Mouse (Mus musculus): ENCODE measurements around the gene Cdon. TPM values are rescaled to one million over a fixed set of nuclear protein-coding genes. Genes with fewer than 3 reads are reported as not detected.

Cdon gene
- total and polyA plus RNA-seq, 3 experiments: 1.0 to 1.5 TPM; not detected in 1

GRCm38 (mm10) chr9:35522241-35522640, 101.3 kb downstream of the Cdon start:
- TF ChIP-seq USF1 (IDR thresholded peaks at IDR 0.05; ENCODE audit: low read depth, low read length) (no peak), RAD21 (IDR thresholded peaks at IDR 0.05; ENCODE audit: low read depth, low read length) (no peak), NRF1 (IDR thresholded peaks at IDR 0.05; ENCODE audit: insufficient read depth, low read depth, low read length, poor library complexity, severe bottlenecking) (no peak), MYB (IDR thresholded peaks at IDR 0.05; ENCODE audit: low read depth, low read length) (no peak)
- no peaks in the 10 kb centered on the region for H3K4me1 ChIP-seq (ENCODE audit: control insufficient read depth in 1 of 2, insufficient read depth in 2 of 2, low read length in 2 of 2)
- no peaks in the 10 kb centered on the region for H3K36me3 ChIP-seq (ENCODE audit: control insufficient read depth in 1 of 2, insufficient read depth in 2 of 2, low read length in 2 of 2)
- no peaks in the 10 kb centered on the region for H3K9me3 ChIP-seq (replicated peaks; ENCODE audit: insufficient read depth, low read length)
- no peak for DNase-seq (ENCODE audit: low read depth, low spot score)
- no peak overlapping the region for H3K9ac ChIP-seq (ENCODE audit: control insufficient read depth, low read depth, low read length, poor library complexity, severe bottlenecking)
- peaks cover 3 to 4% of the 10 kb centered on the region in 2 experiments; a peak in 3 of 4 replicates for H3K27me3 ChIP-seq (ENCODE audit: control insufficient read depth in 1 of 2, insufficient read depth in 2 of 2, low read length in 2 of 2)
- no peaks in the 10 kb centered on the region for H3K79me2 ChIP-seq (ENCODE audit: control insufficient read depth, insufficient read depth, low read length, poor library complexity)
- no peak overlapping the region for H3K27ac ChIP-seq (ENCODE audit: control insufficient read depth, low read depth, low read length)
- no peak overlapping the region for H3K4me3 ChIP-seq (ENCODE audit: control insufficient read depth in 1 of 2, insufficient read depth in 1 of 2, low read depth in 2 of 2, low read length in 2 of 2)

- H3K27me3 ChIP-seq (ENCODE audit: control insufficient read depth in 1 of 2, insufficient read depth in 2 of 2, low read length in 2 of 2): peaks cover 3 to 4% of the 10 kb centered on the region in 2 experiments; a peak in 3 of 4 replicates
- H3K79me2 ChIP-seq (ENCODE audit: control insufficient read depth, insufficient read depth, low read length, poor library complexity): no peaks in the 10 kb centered on the region
- H3K9me3 ChIP-seq (replicated peaks; ENCODE audit: insufficient read depth, low read length): no peaks in the 10 kb centered on the region
- DNase-seq (ENCODE audit: low read depth, low spot score): no peak
- H3K27ac ChIP-seq (ENCODE audit: control insufficient read depth, low read depth, low read length): no peak overlapping the region
- TF ChIP-seq CHD1 (IDR thresholded peaks at IDR 0.05; ENCODE audit: low read depth, low read length) (no peak), MYC (IDR thresholded peaks at IDR 0.05; ENCODE audit: low read depth, low read length) (no peak), POLR2AphosphoS5 (IDR thresholded peaks at IDR 0.05; ENCODE audit: borderline replicate concordance, low read depth, low read length) (no peak), ETS1 (IDR thresholded peaks at IDR 0.05; ENCODE audit: low read depth, low read length) (no peak), ZKSCAN1 (IDR thresholded peaks at IDR 0.05; ENCODE audit: low read depth, low read length) (no peak), ZC3H11A (IDR thresholded peaks at IDR 0.05; ENCODE audit: low read depth, low read length) (no peak), TAL1 (IDR thresholded peaks at IDR 0.05; ENCODE audit: low read length) (no peak), ZNF384 (IDR thresholded peaks at IDR 0.05; ENCODE audit: low read depth, low read length) (no peak), ELF1 (IDR thresholded peaks at IDR 0.05; ENCODE audit: low read depth, low read length) (no peak), E2F4 (IDR thresholded peaks at IDR 0.05; ENCODE audit: borderline replicate concordance, low read depth, low read length) (no peak), MYB (IDR thresholded peaks at IDR 0.05; ENCODE audit: low read depth, low read length) (no peak), EP300 (IDR thresholded peaks at IDR 0.05; ENCODE audit: low read depth in 1 of 2, low read length in 2 of 2) (no peak)
- H3K36me3 ChIP-seq (ENCODE audit: control insufficient read depth in 1 of 2, insufficient read depth in 2 of 2, low read length in 2 of 2): no peaks in the 10 kb centered on the region
- H3K4me1 ChIP-seq (ENCODE audit: control insufficient read depth in 1 of 2, insufficient read depth in 2 of 2, low read length in 2 of 2): no peaks in the 10 kb centered on the region
- no peak overlapping the region for H3K9ac ChIP-seq (ENCODE audit: control insufficient read depth, low read depth, low read length, poor library complexity, severe bottlenecking)
- no peak overlapping the region for H3K4me3 ChIP-seq (ENCODE audit: control insufficient read depth in 1 of 2, insufficient read depth in 1 of 2, low read depth in 2 of 2, low read length in 2 of 2)
Observed at GRCm38 (mm10) chr9:35522821-35523515, 102.0 kb downstream of the Cdon start.
